Mouse (Mus musculus) heart, postnatal 0 days (tissue): Measurements from ENCODE around the gene Jazf1. TPM values are rescaled to one million over a fixed set of nuclear protein-coding genes. Genes with fewer than 3 reads are reported as not detected.
A peak's percentile ranks its signal among the peaks of the same experiment; 100 is the strongest.

Source experiments
- ATAC-seq: fragments of 200-750 bp; cut with Nextera tagmentation; 2 replicates; pipeline ENCODE4 v1.8.0; 2017; ENCODE audit warnings: low read depth, moderate number of reproducible peaks, moderate library complexity; ENCODE audit not compliant: insufficient read depth
- DNase-seq: peaks from one replicate; pipeline ENCODE4 v3.0.0-alpha.2; 2016; ENCODE audit warnings: low spot score
- H3K27ac ChIP-seq: fragments of 300-500 bp; sonication (generic); 2 replicates; pipeline ENCODE4 v1.5.1; 2014; ENCODE audit warnings: low read depth, mild to moderate bottlenecking
- H3K27me3 ChIP-seq: fragments of 300-500 bp; sonication (generic); 2 replicates; pipeline ENCODE4 v1.6.1; 2014; ENCODE audit warnings: low read length, mixed read lengths; ENCODE audit not compliant: control insufficient read depth, insufficient read depth
- H3K36me3 ChIP-seq: fragments of 300-500 bp; sonication (generic); replicated peaks from 2 replicates; pipeline ENCODE4 v1.6.1; 2014; ENCODE audit warnings: low read length, mixed read lengths; ENCODE audit not compliant: control insufficient read depth, insufficient read depth
- H3K4me1 ChIP-seq: fragments of 300-500 bp; sonication (generic); 2 replicates; pipeline ENCODE4 v1.6.1; 2014; ENCODE audit warnings: antibody characterized with exemption; ENCODE audit not compliant: control insufficient read depth, insufficient read depth
- H3K4me2 ChIP-seq: fragments of 300-500 bp; sonication (generic); 2 replicates; pipeline ENCODE4 v1.6.1; 2014; ENCODE audit warnings: low read depth, mild to moderate bottlenecking, low read length, moderate library complexity
- H3K4me3 ChIP-seq: fragments of 300-500 bp; sonication (generic); 2 replicates; pipeline ENCODE4 v1.5.1; 2014; ENCODE audit warnings: low read depth, low read length
- H3K9ac ChIP-seq: fragments of 300-500 bp; sonication (generic); replicated peaks from 2 replicates; pipeline ENCODE4 v1.6.1; 2014; ENCODE audit warnings: low read depth, low read length, mixed read lengths
- H3K9me3 ChIP-seq: fragments of 300-500 bp; sonication (generic); replicated peaks from 2 replicates; pipeline ENCODE4 v1.6.1; 2016; ENCODE audit warnings: low read length; ENCODE audit not compliant: control insufficient read depth
- CTCF ChIP-seq: IDR thresholded peaks from 2 replicates; pipeline ENCODE4 v1.5.1; 2016; ENCODE audit warnings: antibody characterized with exemption, control low read depth, low read depth
- EP300 ChIP-seq: IDR thresholded peaks from 2 replicates; pipeline ENCODE4 v1.6.1; 2016; ENCODE audit warnings: antibody characterized with exemption, low read depth
- WGBS: fragments of 180-500 bp; shearing (Covaris S2); extraction: QIAGEN DNeasy Blood & Tissue Kit; methylation state at CpG from one replicate; pipeline ENCODE4 v1.1.7; 2014; 5-methylcytosine and 5-hydroxymethylcytosine counted together
- polyA plus RNA-seq: library from polyadenylated mRNA; unstranded; fragments of >200 nt; fragmentation: Nextera tagmentation; extraction: Ambion mirVana; gene quantifications from 2 replicates; pipeline ENCODE4 v1.2.1, GENCODE M21; 2015
- total RNA-seq: library from RNA; depleted of rRNA; stranded (reverse); fragments of >200 nt; gene quantifications from 2 replicates; pipeline ENCODE4 v1.2.3, GENCODE M21; 2014; ENCODE audit warnings: low replicate concordance

Jazf1 gene
- total and polyA plus RNA-seq, 2 experiments from 2014 or later, result 6.0 to 9.5 TPM

- Histone ChIP-seq H3K27ac (no peak overlapping the region), H3K27me3 (no peaks in the 10 kb centered on the region), H3K4me1 (no peaks in the 10 kb centered on the region), H3K4me2 (no peak overlapping the region), H3K36me3 (no peaks in the 10 kb centered on the region), H3K9me3 (no peaks in the 10 kb centered on the region), H3K9ac (no peak overlapping the region), H3K4me3 (no peak overlapping the region)
- 71% methylated on average over 4 of the region's 4 CpGs for WGBS
- TF ChIP-seq EP300, result no peak
- peak; percentile 52 for TF ChIP-seq CTCF
- DNase-seq (peak; percentile 14), ATAC-seq (no peak)
Measured at GRCm38 (mm10) chr6:52926947-52927346, 141.5 kb downstream of the Jazf1 start.

- Histone ChIP-seq H3K4me2 (no peak overlapping the region), H3K36me3 (no peaks in the 10 kb centered on the region), H3K27ac (no peak overlapping the region), H3K27me3 (no peaks in the 10 kb centered on the region), H3K9ac (no peak overlapping the region), H3K4me3 (no peak overlapping the region), H3K4me1 (no peaks in the 10 kb centered on the region), H3K9me3 (no peaks in the 10 kb centered on the region)
- ATAC-seq (no peak), DNase-seq (no peak)
- TF ChIP-seq CTCF (no peak), EP300 (no peak)
- WGBS, result 73% methylated on average over 9 of the region's 9 CpGs
Measured at GRCm38 (mm10) chr6:52925458-52926042, 142.9 kb downstream of the Jazf1 start.

GRCm38 (mm10) chr6:52921248-52921647, 147.2 kb downstream of the Jazf1 start:
- Histone ChIP-seq H3K4me1 (no peaks in the 10 kb centered on the region), H3K27me3 (no peaks in the 10 kb centered on the region), H3K9ac (no peak overlapping the region), H3K36me3 (no peaks in the 10 kb centered on the region), H3K4me2 (no peak overlapping the region), H3K27ac (no peak overlapping the region), H3K9me3 (no peaks in the 10 kb centered on the region), H3K4me3 (no peak overlapping the region)
- 85% methylated on average over 6 of the region's 6 CpGs for WGBS
- TF ChIP-seq EP300 (no peak), CTCF (no peak)
- DNase-seq (no peak), ATAC-seq (no peak)

GRCm38 (mm10) chr6:52920719-52921118, 147.7 kb downstream of the Jazf1 start:
- WGBS, result 76% methylated on average over 6 of the region's 6 CpGs
- Histone ChIP-seq H3K4me1 (no peaks in the 10 kb centered on the region), H3K9ac (no peak overlapping the region), H3K4me3 (no peak overlapping the region), H3K36me3 (no peaks in the 10 kb centered on the region), H3K4me2 (no peak overlapping the region), H3K27me3 (no peaks in the 10 kb centered on the region), H3K9me3 (no peaks in the 10 kb centered on the region), H3K27ac (no peak overlapping the region)
- TF ChIP-seq EP300 (no peak), CTCF (no peak)
- DNase-seq, result no peak
- no peak for ATAC-seq

GRCm38 (mm10) chr6:52919442-52919841, 149.0 kb downstream of the Jazf1 start:
- Histone ChIP-seq H3K27me3 (no peaks in the 10 kb centered on the region), H3K9me3 (no peaks in the 10 kb centered on the region), H3K9ac (no peak overlapping the region), H3K4me1 (peaks cover 6% of the 10 kb centered on the region; the same call in 1 of the 2 replicates), H3K4me3 (no peak overlapping the region), H3K4me2 (no peak overlapping the region), H3K36me3 (no peaks in the 10 kb centered on the region), H3K27ac (no peak overlapping the region)
- ATAC-seq, result no peak
- WGBS, result 65% methylated on average over 7 of the region's 7 CpGs
- DNase-seq, result no peak
- TF ChIP-seq EP300 (no peak), CTCF (no peak)

GRCm38 (mm10) chr6:52918980-52919379, 149.5 kb downstream of the Jazf1 start:
- no peaks in the 10 kb centered on the region for H3K27me3 ChIP-seq
- 2% methylated on average over 2 of the region's 2 CpGs for WGBS
- H3K9me3 ChIP-seq, result no peaks in the 10 kb centered on the region
- DNase-seq (peak; percentile 76), ATAC-seq (peak; percentile 51; the same call in 1 of the 2 replicates)
- TF ChIP-seq CTCF (peak; percentile 94), EP300 (no peak)
- no peak overlapping the region for H3K27ac ChIP-seq
- no peak overlapping the region for H3K4me3 ChIP-seq
- no peak overlapping the region for H3K4me2 ChIP-seq
- H3K36me3 ChIP-seq, result no peaks in the 10 kb centered on the region
- peaks cover 6% of the 10 kb centered on the region; the same call in 1 of the 2 replicates for H3K4me1 ChIP-seq
- no peak overlapping the region for H3K9ac ChIP-seq
